Mouse (Mus musculus) limb, embryonic 14.5 days (tissue): Measurements from ENCODE around the gene Kcne1. TPM values are rescaled to one million over a fixed set of nuclear protein-coding genes. Genes with fewer than 3 reads are reported as not detected.

Experiments used
- ATAC-seq: fragments of 200-750 bp; cut with Nextera tagmentation; 2 replicates; pipeline ENCODE4 v1.8.0; 2017; ENCODE audit warnings: low read depth, moderate number of reproducible peaks, moderate TSS enrichment; ENCODE audit not compliant: low FRiP score
- DNase-seq: peaks from one replicate; pipeline ENCODE4 v3.0.0-alpha.2; 2015; ENCODE audit warnings: low spot score
- H3K27ac ChIP-seq: fragments of 300-500 bp; sonication (generic); replicated peaks from 2 replicates; pipeline ENCODE4 v1.5.1; 2014; ENCODE audit warnings: low read depth, mild to moderate bottlenecking, low read length, moderate library complexity, mixed read lengths
- H3K27me3 ChIP-seq: fragments of 300-500 bp; sonication (generic); 2 replicates; pipeline ENCODE4 v1.6.1; 2014; ENCODE audit warnings: low read length, mixed read lengths; ENCODE audit not compliant: control insufficient read depth, insufficient read depth
- H3K36me3 ChIP-seq: fragments of 300-500 bp; sonication (generic); 2 replicates; pipeline ENCODE4 v1.6.1; 2014; ENCODE audit warnings: mild to moderate bottlenecking, low read length, moderate library complexity, mixed read lengths; ENCODE audit not compliant: control insufficient read depth, insufficient read depth
- H3K4me1 ChIP-seq: fragments of 300-500 bp; sonication (generic); 2 replicates; pipeline ENCODE4 v1.6.1; 2014; ENCODE audit warnings: antibody characterized with exemption, low read length, mixed read lengths; ENCODE audit not compliant: control insufficient read depth, insufficient read depth
- H3K4me2 ChIP-seq: fragments of 300-500 bp; sonication (generic); replicated peaks from 2 replicates; pipeline ENCODE4 v1.6.1; 2014; ENCODE audit warnings: low read depth, mild to moderate bottlenecking, low read length, moderate library complexity; ENCODE audit not compliant: severe bottlenecking
- H3K4me3 ChIP-seq: fragments of 300-500 bp; sonication (generic); replicated peaks from 2 replicates; pipeline ENCODE4 v1.5.1; 2014; ENCODE audit warnings: low read length
- H3K9ac ChIP-seq: fragments of 300-500 bp; sonication (generic); 2 replicates; pipeline ENCODE4 v1.6.1; 2014; ENCODE audit warnings: mild to moderate bottlenecking, low read depth, low read length, moderate library complexity; ENCODE audit not compliant: severe bottlenecking
- H3K9me3 ChIP-seq: fragments of 300-500 bp; sonication (generic); 2 replicates; pipeline ENCODE4 v1.6.1; 2016; ENCODE audit warnings: low read length; ENCODE audit not compliant: control insufficient read depth
- POLR2A ChIP-seq: fragments of 200-500 bp; IDR thresholded peaks from 2 replicates; pipeline ENCODE4 v1.8.0; 2012; ENCODE audit warnings: inconsistent platforms, mild to moderate bottlenecking, moderate library complexity, borderline replicate concordance; ENCODE audit not compliant: insufficient read depth, insufficient read length; ENCODE audit errors: extremely low read depth
- WGBS: fragments of 180-500 bp; shearing (Covaris S2); extraction: QIAGEN DNeasy Blood & Tissue Kit; methylation state at CpG from one replicate; pipeline ENCODE4 v1.1.7; 2014; 5-methylcytosine and 5-hydroxymethylcytosine counted together
- polyA plus RNA-seq, 2 experiments: library from polyadenylated mRNA; depleted of rRNA in 1 of 2; stranded (reverse) in 1 of 2; unstranded in 1 of 2; fragments of >200 nt; fragmentation: Nextera tagmentation in 1 of 2; extraction: Ambion mirVana in 1 of 2; gene quantifications; 2 replicates each; pipeline versions ENCODE4 v1.2.1 to v1.2.3; 2012 to 2014

Kcne1 gene
- polyA plus RNA-seq, 2 experiments, result 0.08 TPM; not detected in 1

GRCm38 (mm10) chr16:92387692-92388091 is 28.4 kb upstream of the Kcne1 start:
- H3K4me3 ChIP-seq, result no peak overlapping the region
- ATAC-seq (no peak), DNase-seq (no peak)
- no peak overlapping the region for H3K27ac ChIP-seq
- no peak overlapping the region for H3K9ac ChIP-seq
- 59% methylated on average over 10 of the region's 10 CpGs for WGBS
- no peaks in the 10 kb centered on the region for H3K4me1 ChIP-seq
- peaks cover 7% of the 10 kb centered on the region; the same call in 1 of the 2 replicates for H3K36me3 ChIP-seq
- no peaks in the 10 kb centered on the region for H3K9me3 ChIP-seq
- no peak overlapping the region for H3K4me2 ChIP-seq
- H3K27me3 ChIP-seq, result no peaks in the 10 kb centered on the region
- no peak for TF ChIP-seq POLR2A

- H3K9me3 ChIP-seq, result no peaks in the 10 kb centered on the region
- H3K4me2 ChIP-seq, result no peak overlapping the region
- 7% methylated on average over 2 of the region's 2 CpGs for WGBS
- no peak overlapping the region for H3K9ac ChIP-seq
- no peak for DNase-seq
- no peak for ATAC-seq
- no peaks in the 10 kb centered on the region for H3K36me3 ChIP-seq
- TF ChIP-seq POLR2A, result no peak
- H3K27me3 ChIP-seq, result no peaks in the 10 kb centered on the region
- peaks cover 2% of the 10 kb centered on the region; the same call in 1 of the 2 replicates for H3K4me1 ChIP-seq
- H3K4me3 ChIP-seq, result no peak overlapping the region
- no peak overlapping the region for H3K27ac ChIP-seq
Measured at GRCm38 (mm10) chr16:92385062-92385461, 25.8 kb upstream of the Kcne1 start.

GRCm38 (mm10) chr16:92383412-92383811 is 24.1 kb upstream of the Kcne1 start:
- Histone ChIP-seq H3K27ac (no peak overlapping the region), H3K9ac (no peak overlapping the region), H3K36me3 (no peaks in the 10 kb centered on the region), H3K4me3 (no peak overlapping the region), H3K9me3 (no peaks in the 10 kb centered on the region), H3K4me2 (no peak overlapping the region), H3K4me1 (peaks cover 2% of the 10 kb centered on the region; the same call in 1 of the 2 replicates), H3K27me3 (no peaks in the 10 kb centered on the region)
- no peak for ATAC-seq
- no peak for TF ChIP-seq POLR2A
- no peak for DNase-seq

- no peaks in the 10 kb centered on the region for H3K36me3 ChIP-seq
- H3K9me3 ChIP-seq, result no peaks in the 10 kb centered on the region
- DNase-seq, result no peak
- no peak for ATAC-seq
- TF ChIP-seq POLR2A, result no peak
- H3K4me2 ChIP-seq, result no peak overlapping the region
- no peak overlapping the region for H3K27ac ChIP-seq
- H3K27me3 ChIP-seq, result no peaks in the 10 kb centered on the region
- WGBS, result 59% methylated on average over 6 of the region's 6 CpGs
- no peak overlapping the region for H3K9ac ChIP-seq
- H3K4me3 ChIP-seq, result no peak overlapping the region
- H3K4me1 ChIP-seq, result peaks cover 2% of the 10 kb centered on the region; the same call in 1 of the 2 replicates
Measured at GRCm38 (mm10) chr16:92382508-92382907, 23.2 kb upstream of the Kcne1 start.

GRCm38 (mm10) chr16:92381092-92381491 is 21.8 kb upstream of the Kcne1 start:
- DNase-seq, result no peak
- Histone ChIP-seq H3K9me3 (no peaks in the 10 kb centered on the region), H3K9ac (no peak overlapping the region), H3K27me3 (no peaks in the 10 kb centered on the region), H3K4me2 (no peak overlapping the region), H3K36me3 (no peaks in the 10 kb centered on the region), H3K4me3 (no peak overlapping the region), H3K27ac (no peak overlapping the region), H3K4me1 (peaks cover 2% of the 10 kb centered on the region; the same call in 1 of the 2 replicates)
- ATAC-seq, result no peak
- TF ChIP-seq POLR2A, result no peak
- WGBS, result 56% methylated on average over 6 of the region's 6 CpGs

- Histone ChIP-seq H3K4me2 (no peak overlapping the region), H3K27me3 (no peaks in the 10 kb centered on the region), H3K9ac (no peak overlapping the region), H3K36me3 (no peaks in the 10 kb centered on the region), H3K9me3 (no peaks in the 10 kb centered on the region), H3K4me3 (no peak overlapping the region), H3K27ac (no peak overlapping the region), H3K4me1 (peaks cover 7% of the 10 kb centered on the region)
- DNase-seq (no peak), ATAC-seq (no peak)
- TF ChIP-seq POLR2A, result no peak
- 88% methylated on average over 6 of the region's 6 CpGs for WGBS
Measured at GRCm38 (mm10) chr16:92376976-92377375, 17.7 kb upstream of the Kcne1 start.
